Mouse (Mus musculus): Measurements from ENCODE around the gene Ino80d. TPM values are rescaled to one million over a fixed set of nuclear protein-coding genes. Genes with fewer than 3 reads are reported as not detected.

The Ino80d gene
- polyA plus RNA-seq, 1 experiment from 2014 or later, result 8.2 TPM

- H3K4me3 ChIP-seq (replicated peaks), result no peak overlapping the region
- 58% methylated on average over 3 of the region's 3 CpGs for WGBS
- H3K4me1 ChIP-seq, result peaks cover 12% of the 10 kb centered on the region; the same call in 1 of the 2 replicates
- no peaks in the 10 kb centered on the region for H3K9me3 ChIP-seq (replicated peaks)
- H3K36me3 ChIP-seq, result peaks cover 28% of the 10 kb centered on the region
- ATAC-seq (ENCODE audit: low FRiP score), result no peak
- H3K27ac ChIP-seq (replicated peaks), result 0 out of 2 replicates have a peak overlapping the region, but pooled peaks have one; percentile 29
- no peak overlapping the region for H3K4me2 ChIP-seq
- H3K27me3 ChIP-seq (replicated peaks), result no peaks in the 10 kb centered on the region
- no peak overlapping the region for H3K9ac ChIP-seq (replicated peaks)
These were observed 59.1 kb downstream of the Ino80d start for GRCm38 (mm10) chr1:63055386-63055785.

GRCm38 (mm10) chr1:63050866-63051265, 63.6 kb downstream of the Ino80d start:
- 83% methylated on average over 8 of the region's 8 CpGs for WGBS
- no peak overlapping the region for H3K9ac ChIP-seq (replicated peaks)
- 0 out of 2 replicates have a peak, but pooled peaks cover 5% of the 10 kb centered on the region for H3K36me3 ChIP-seq
- H3K4me2 ChIP-seq, result no peak overlapping the region
- H3K27ac ChIP-seq (replicated peaks), result no peak overlapping the region
- no peaks in the 10 kb centered on the region for H3K9me3 ChIP-seq (replicated peaks)
- ATAC-seq (ENCODE audit: low FRiP score), result no peak
- no peaks in the 10 kb centered on the region for H3K27me3 ChIP-seq (replicated peaks)
- no peak overlapping the region for H3K4me3 ChIP-seq (replicated peaks)
- H3K4me1 ChIP-seq, result peaks cover 12% of the 10 kb centered on the region; the same call in 1 of the 2 replicates

GRCm38 (mm10) chr1:63049977-63050376, 64.5 kb downstream of the Ino80d start:
- H3K27me3 ChIP-seq (replicated peaks), result no peaks in the 10 kb centered on the region

GRCm38 (mm10) chr1:63047983-63048382, 66.5 kb downstream of the Ino80d start:
- Histone ChIP-seq H3K4me3 (replicated peaks) (no peak overlapping the region), H3K4me1 (peaks cover 5% of the 10 kb centered on the region; the same call in 1 of the 2 replicates), H3K36me3 (0 out of 2 replicates have a peak, but pooled peaks cover 5% of the 10 kb centered on the region), H3K27ac (replicated peaks) (no peak overlapping the region), H3K4me2 (no peak overlapping the region), H3K9ac (replicated peaks) (no peak overlapping the region), H3K9me3 (replicated peaks) (no peaks in the 10 kb centered on the region), H3K27me3 (replicated peaks) (no peaks in the 10 kb centered on the region)
- 84% methylated on average over 6 of the region's 6 CpGs for WGBS
- ATAC-seq (ENCODE audit: low FRiP score), result no peak

More at GRCm38 (mm10) chr1:63049977-63050376, 64.5 kb downstream of the Ino80d start:
- H3K4me1 ChIP-seq, result peaks cover 5% of the 10 kb centered on the region; the same call in 1 of the 2 replicates
- no peak overlapping the region for H3K27ac ChIP-seq (replicated peaks)
- no peak for ATAC-seq (ENCODE audit: low FRiP score)
- H3K4me3 ChIP-seq (replicated peaks), result no peak overlapping the region
- H3K9ac ChIP-seq (replicated peaks), result no peak overlapping the region
- no peaks in the 10 kb centered on the region for H3K9me3 ChIP-seq (replicated peaks)
- H3K4me2 ChIP-seq, result no peak overlapping the region
- 0 out of 2 replicates have a peak, but pooled peaks cover 5% of the 10 kb centered on the region for H3K36me3 ChIP-seq
- 81% methylated on average over 3 of the region's 3 CpGs for WGBS

- no peaks in the 10 kb centered on the region for H3K27me3 ChIP-seq (replicated peaks)
- no peak overlapping the region for H3K9ac ChIP-seq (replicated peaks)
- no peak for ATAC-seq (ENCODE audit: low FRiP score)
- no peaks in the 10 kb centered on the region for H3K36me3 ChIP-seq
- no peak overlapping the region for H3K4me2 ChIP-seq
- H3K9me3 ChIP-seq (replicated peaks), result no peaks in the 10 kb centered on the region
- H3K4me1 ChIP-seq, result no peaks in the 10 kb centered on the region
- no peak overlapping the region for H3K27ac ChIP-seq (replicated peaks)
- no peak overlapping the region for H3K4me3 ChIP-seq (replicated peaks)
- WGBS, result 81% methylated on average over 3 of the region's 3 CpGs
These were observed 81.5 kb downstream of the Ino80d start for GRCm38 (mm10) chr1:63032929-63033328.

GRCm38 (mm10) chr1:63019916-63020315, 94.6 kb downstream of the Ino80d start:
- Histone ChIP-seq H3K4me2 (no peak overlapping the region), H3K9ac (replicated peaks) (no peak overlapping the region), H3K36me3 (no peaks in the 10 kb centered on the region), H3K4me3 (replicated peaks) (no peak overlapping the region), H3K27ac (replicated peaks) (no peak overlapping the region), H3K9me3 (replicated peaks) (no peaks in the 10 kb centered on the region), H3K4me1 (no peaks in the 10 kb centered on the region), H3K27me3 (replicated peaks) (no peaks in the 10 kb centered on the region)
- 59% methylated on average over 2 of the region's 2 CpGs for WGBS
- ATAC-seq (ENCODE audit: low FRiP score), result no peak

- H3K4me3 ChIP-seq (replicated peaks), result no peak overlapping the region
- H3K27ac ChIP-seq (replicated peaks), result no peak overlapping the region
- 0 out of 2 replicates have a peak, but pooled peaks cover 3% of the 10 kb centered on the region for H3K4me1 ChIP-seq
- no peaks in the 10 kb centered on the region for H3K36me3 ChIP-seq
- WGBS, result 27% methylated on average over 12 of the region's 12 CpGs
- ATAC-seq (ENCODE audit: low FRiP score), result no peak
- H3K9me3 ChIP-seq (replicated peaks), result no peaks in the 10 kb centered on the region
- H3K27me3 ChIP-seq (replicated peaks), result no peaks in the 10 kb centered on the region
- no peak overlapping the region for H3K9ac ChIP-seq (replicated peaks)
- no peak overlapping the region for H3K4me2 ChIP-seq
These were observed 109.3 kb downstream of the Ino80d start for GRCm38 (mm10) chr1:63005013-63005646.

GRCm38 (mm10) chr1:63001874-63002273, 112.6 kb downstream of the Ino80d start:
- Histone ChIP-seq H3K36me3 (no peaks in the 10 kb centered on the region), H3K27ac (replicated peaks) (no peak overlapping the region), H3K9ac (replicated peaks) (no peak overlapping the region), H3K9me3 (replicated peaks) (no peaks in the 10 kb centered on the region), H3K4me1 (0 out of 2 replicates have a peak, but pooled peaks cover 3% of the 10 kb centered on the region), H3K27me3 (replicated peaks) (no peaks in the 10 kb centered on the region), H3K4me2 (no peak overlapping the region), H3K4me3 (replicated peaks) (no peak overlapping the region)
- no peak for ATAC-seq (ENCODE audit: low FRiP score)
- 72% methylated on average over 3 of the region's 3 CpGs for WGBS

GRCm38 (mm10) chr1:62993348-62993747, 121.1 kb downstream of the Ino80d start:
- no peak overlapping the region for H3K27ac ChIP-seq (replicated peaks)
- no peak overlapping the region for H3K4me3 ChIP-seq (replicated peaks)
- no peaks in the 10 kb centered on the region for H3K9me3 ChIP-seq (replicated peaks)
- no peaks in the 10 kb centered on the region for H3K27me3 ChIP-seq (replicated peaks)
- ATAC-seq (ENCODE audit: low FRiP score), result no peak
- no peaks in the 10 kb centered on the region for H3K4me1 ChIP-seq
- WGBS, result 5% methylated on average over 1 of the region's 1 CpGs
- H3K4me2 ChIP-seq, result no peak overlapping the region
- no peaks in the 10 kb centered on the region for H3K36me3 ChIP-seq
- no peak overlapping the region for H3K9ac ChIP-seq (replicated peaks)

- no peaks in the 10 kb centered on the region for H3K36me3 ChIP-seq
- H3K4me2 ChIP-seq, result no peak overlapping the region
- no peak overlapping the region for H3K27ac ChIP-seq (replicated peaks)
- no peak for ATAC-seq (ENCODE audit: low FRiP score)
- H3K4me3 ChIP-seq (replicated peaks), result no peak overlapping the region
- H3K27me3 ChIP-seq (replicated peaks), result no peaks in the 10 kb centered on the region
- no peak overlapping the region for H3K9ac ChIP-seq (replicated peaks)
- H3K9me3 ChIP-seq (replicated peaks), result no peaks in the 10 kb centered on the region
- H3K4me1 ChIP-seq, result no peaks in the 10 kb centered on the region
- 78% methylated on average over 5 of the region's 5 CpGs for whole genome bisulfite sequencing
These were observed 121.8 kb downstream of the Ino80d start for GRCm38 (mm10) chr1:62992648-62993047.

GRCm38 (mm10) chr1:62991021-62991420, 123.4 kb downstream of the Ino80d start:
- no peak overlapping the region for H3K4me3 ChIP-seq (replicated peaks)
- 0 out of 2 replicates have a peak, but pooled peaks cover 3% of the 10 kb centered on the region for H3K4me1 ChIP-seq
- no peaks in the 10 kb centered on the region for H3K36me3 ChIP-seq
- no peaks in the 10 kb centered on the region for H3K9me3 ChIP-seq (replicated peaks)
- no peaks in the 10 kb centered on the region for H3K27me3 ChIP-seq (replicated peaks)
- 87% methylated on average over 10 of the region's 10 CpGs for WGBS
- H3K4me2 ChIP-seq, result no peak overlapping the region
- no peak for ATAC-seq (ENCODE audit: low FRiP score)
- H3K27ac ChIP-seq (replicated peaks), result no peak overlapping the region
- no peak overlapping the region for H3K9ac ChIP-seq (replicated peaks)

GRCm38 (mm10) chr1:62987561-62987960, 126.9 kb downstream of the Ino80d start:
- Histone ChIP-seq H3K27ac (replicated peaks) (no peak overlapping the region), H3K27me3 (replicated peaks) (no peaks in the 10 kb centered on the region), H3K9me3 (replicated peaks) (no peaks in the 10 kb centered on the region), H3K4me2 (no peak overlapping the region), H3K4me1 (0 out of 2 replicates have a peak, but pooled peaks cover 3% of the 10 kb centered on the region), H3K36me3 (no peaks in the 10 kb centered on the region), H3K9ac (replicated peaks) (no peak overlapping the region), H3K4me3 (replicated peaks) (no peak overlapping the region)
- ATAC-seq (ENCODE audit: low FRiP score), result no peak
- 43% methylated on average over 2 of the region's 2 CpGs for WGBS

Measured in neural tube, embryonic 15.5 days (tissue).